Mouse (Mus musculus) embryo, embryonic 10 days (tissue): ENCODE data around the gene Zfp536.
"Not testable (repeated sequence)": the region's sequence is repeated elsewhere in the genome, so short reads cannot be mapped to it uniquely, and the experiment has no call there.

Source experiments
- DNase-seq: peaks from one replicate; pipeline ENCODE4 v3.0.0-alpha.2; 2015; ENCODE audit warnings: low spot score

The Zfp536 gene

DNA sequence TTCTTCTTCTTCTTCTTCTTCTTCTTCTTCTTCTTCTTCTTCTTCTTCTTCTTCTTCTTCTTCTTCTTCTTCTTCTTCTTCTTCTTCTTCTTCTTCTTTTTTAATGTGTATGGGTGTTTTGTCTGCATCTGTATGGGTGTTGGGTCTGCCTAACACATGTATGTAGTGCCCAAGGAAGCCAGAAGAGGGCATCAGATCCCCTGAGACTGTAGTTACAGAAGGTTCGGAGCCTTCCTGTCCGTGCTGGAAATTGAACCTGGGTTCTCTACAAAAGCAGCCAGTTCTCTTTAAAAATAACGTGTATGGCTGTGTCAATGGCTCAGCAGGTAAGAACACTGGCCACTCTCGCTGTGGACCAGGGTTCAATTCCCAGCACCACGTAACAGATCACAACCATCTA, 167.0 kb downstream of the Zfp536 start:
- DNase-seq: no peak

- DNase-seq: not testable (repeated sequence)
Observed at GRCm38 (mm10) chr7:37603525-37603909, 169.9 kb downstream of the Zfp536 start.

DNA sequence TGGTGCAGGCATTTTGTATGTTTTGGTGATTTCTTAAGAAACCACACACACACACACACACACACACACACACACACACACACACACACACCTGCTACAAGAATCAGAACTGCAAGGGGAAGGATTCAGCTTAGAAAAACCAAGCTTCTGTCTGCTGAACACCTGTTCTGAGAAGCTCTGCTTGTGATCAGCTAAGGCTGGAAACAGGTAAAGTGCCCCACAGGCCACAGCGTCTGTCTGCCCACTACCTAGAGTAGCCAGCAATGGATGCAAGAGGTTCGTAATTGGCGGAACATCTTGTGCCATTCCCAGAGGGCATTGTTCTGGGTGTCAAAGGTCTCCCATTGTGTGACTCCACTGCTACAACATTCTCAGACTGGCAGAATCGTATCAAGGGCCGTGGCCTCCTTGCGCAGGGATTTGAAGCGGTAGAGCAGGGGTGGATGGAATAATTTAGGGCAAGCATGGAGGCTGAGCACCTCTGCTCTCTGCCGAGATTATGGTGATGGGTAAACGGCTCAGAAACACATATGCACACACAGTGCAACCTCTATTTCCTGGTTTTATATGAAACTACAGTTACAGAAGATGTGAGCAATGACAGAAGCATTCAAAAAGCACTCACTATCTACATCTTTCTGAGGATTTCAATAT, 170.4 kb downstream of the Zfp536 start:
- DNase-seq: peak; percentile 69

DNA sequence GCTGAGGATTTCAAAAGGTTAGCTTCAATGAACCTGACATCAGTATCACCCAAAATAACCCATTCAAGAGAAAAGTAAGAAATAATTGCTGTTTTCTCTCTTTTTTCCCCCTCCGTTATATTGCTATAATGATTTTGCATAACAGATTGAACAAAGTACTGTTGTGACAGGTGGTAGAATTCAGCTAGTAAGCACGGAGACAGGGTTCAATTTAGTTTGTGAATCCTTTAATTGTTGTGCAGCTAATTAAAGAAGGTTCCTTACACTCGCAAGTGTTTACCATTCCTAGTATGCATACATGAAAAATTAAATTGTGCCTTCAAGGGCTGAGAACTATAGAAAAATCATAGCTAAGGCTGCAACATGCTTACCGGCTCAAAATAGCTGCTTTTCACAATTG, 173.1 kb downstream of the Zfp536 start:
- no peak for DNase-seq

- no peak for DNase-seq
Observed at GRCm38 (mm10) chr7:37594211-37595030, 179.0 kb downstream of the Zfp536 start.

- DNase-seq: no peak
Observed at GRCm38 (mm10) chr7:37593566-37593965, 179.9 kb downstream of the Zfp536 start.

DNA sequence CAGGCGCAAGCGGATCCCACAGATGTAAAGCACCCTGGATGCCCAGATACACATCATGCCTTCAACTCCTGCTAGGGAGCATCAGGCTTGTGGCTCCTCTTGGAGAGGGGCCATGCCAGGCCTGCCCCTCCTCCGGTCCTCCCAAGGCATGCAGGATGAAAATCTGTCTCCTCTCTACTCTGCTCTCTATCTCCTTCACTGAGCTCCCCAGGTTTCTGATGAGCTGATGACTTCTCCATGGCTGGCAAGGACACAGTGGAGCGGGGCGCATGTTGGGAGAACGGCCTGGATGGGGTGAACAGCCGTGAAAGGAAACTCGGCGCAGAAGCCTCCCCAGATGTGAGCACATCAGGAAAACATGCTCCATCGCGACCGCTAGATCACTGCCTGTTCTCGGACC, 186.7 kb downstream of the Zfp536 start:
- DNase-seq: no peak

DNA sequence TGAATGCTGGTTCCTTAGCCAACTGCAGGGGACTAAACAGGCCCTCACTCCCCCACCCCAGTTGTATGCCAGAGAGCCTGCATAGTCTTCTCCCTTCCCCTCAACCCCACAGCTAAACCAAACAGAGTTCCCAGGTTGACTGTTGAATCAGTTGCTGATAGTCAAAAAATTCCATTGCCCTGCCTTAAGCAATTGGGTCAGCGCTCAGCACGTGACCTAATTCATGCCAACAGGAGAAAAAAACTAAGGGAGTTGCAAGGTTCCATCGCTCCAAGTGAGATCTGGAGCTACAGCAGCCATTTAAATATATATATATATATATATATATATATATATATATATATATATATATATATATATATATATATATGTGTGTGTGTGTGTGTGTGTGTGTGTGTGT, 192.2 kb downstream of the Zfp536 start:
- no peak for DNase-seq

DNA sequence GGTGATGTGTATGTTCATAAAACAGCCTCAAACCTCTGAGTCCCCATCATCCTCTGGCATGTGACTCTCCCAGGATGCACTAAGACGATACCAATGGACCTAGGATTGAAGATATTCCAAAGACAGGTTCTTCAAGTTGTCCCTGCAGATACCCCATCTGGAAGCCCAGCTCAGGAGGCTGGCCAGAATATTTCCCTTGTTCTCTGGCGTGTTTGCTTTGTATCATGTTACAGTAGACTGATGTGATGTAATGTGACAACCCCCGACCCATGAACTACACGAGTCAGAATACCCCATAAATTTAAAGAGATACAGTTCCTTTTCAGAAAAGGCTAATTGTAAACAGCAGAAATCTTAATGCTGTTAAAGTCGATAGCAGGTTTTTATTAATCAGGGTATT, 192.9 kb downstream of the Zfp536 start:
- DNase-seq: peak; percentile 60

- no peak for DNase-seq
Observed at GRCm38 (mm10) chr7:37572021-37572420, 201.4 kb downstream of the Zfp536 start.

DNA sequence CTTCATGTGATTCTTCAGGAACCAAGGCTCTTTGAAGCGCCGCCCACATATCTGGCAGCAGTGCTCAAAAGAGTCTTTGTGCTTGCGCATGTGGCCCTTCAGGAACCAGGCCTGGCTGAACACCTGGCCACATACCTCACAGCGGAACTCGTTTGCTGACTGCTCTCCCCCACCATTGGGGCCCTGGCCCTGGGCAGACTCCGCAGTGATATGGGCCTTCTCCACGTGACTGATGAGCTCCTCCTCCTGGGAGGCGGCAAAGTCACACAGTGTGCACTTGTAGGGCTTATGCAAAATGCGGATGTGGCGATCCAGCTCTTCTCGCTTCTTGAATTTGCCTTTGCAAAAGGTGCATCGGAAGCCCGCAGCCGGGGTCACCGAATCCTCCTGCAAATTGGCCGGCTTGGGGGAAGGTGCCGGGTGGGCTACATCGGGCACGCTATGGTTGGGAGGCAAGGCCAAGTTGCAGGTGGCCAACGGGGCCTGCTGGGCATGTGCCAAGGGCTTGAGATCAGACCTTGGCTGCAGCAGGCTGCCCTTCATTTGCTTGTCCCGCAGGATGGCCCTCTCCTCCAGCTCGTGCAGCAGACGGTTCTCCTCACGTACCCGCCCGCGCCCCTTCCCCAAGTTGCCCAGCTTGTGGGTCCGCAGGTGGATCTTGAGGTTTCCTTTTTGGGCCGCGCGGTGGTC, 204.5 kb downstream of the Zfp536 start:
- no peak for DNase-seq

DNA sequence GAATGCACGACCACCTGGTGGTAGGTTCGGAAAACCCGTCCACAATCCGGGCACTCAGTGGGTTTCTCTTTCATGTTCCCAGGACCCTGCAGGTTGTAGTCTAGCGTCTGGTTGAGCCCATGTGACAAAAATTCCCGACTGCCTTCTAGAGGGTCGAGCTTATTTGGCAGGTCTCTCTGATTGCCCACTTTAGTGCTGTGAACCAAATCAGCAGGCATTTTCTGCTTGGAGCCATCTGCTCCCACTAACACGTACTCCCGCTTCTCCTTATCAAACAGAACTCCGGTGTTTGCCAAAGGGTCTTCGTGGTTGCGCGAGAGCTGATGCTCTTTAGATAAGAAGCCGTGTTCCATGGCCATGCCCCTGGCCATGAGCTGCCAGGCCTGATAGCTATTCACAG, 205.4 kb downstream of the Zfp536 start:
- DNase-seq: no peak

GRCm38 (mm10) chr7:37566019-37566418, 207.4 kb downstream of the Zfp536 start:
- DNase-seq: peak; percentile 80

GRCm38 (mm10) chr7:37565371-37565770, 208.1 kb downstream of the Zfp536 start:
- DNase-seq: no peak

- DNase-seq: peak; percentile 70
Observed at GRCm38 (mm10) chr7:37564644-37565043, 208.8 kb downstream of the Zfp536 start.

- peak; percentile 52 for DNase-seq
Observed at GRCm38 (mm10) chr7:37563831-37564400, 209.5 kb downstream of the Zfp536 start.

GRCm38 (mm10) chr7:37563171-37563574, 210.3 kb downstream of the Zfp536 start:
- peak; percentile 78 for DNase-seq

- DNase-seq: no peak
Observed at GRCm38 (mm10) chr7:37562505-37562904, 210.9 kb downstream of the Zfp536 start.

GRCm38 (mm10) chr7:37560581-37560980, 212.9 kb downstream of the Zfp536 start:
- DNase-seq: no peak

DNA sequence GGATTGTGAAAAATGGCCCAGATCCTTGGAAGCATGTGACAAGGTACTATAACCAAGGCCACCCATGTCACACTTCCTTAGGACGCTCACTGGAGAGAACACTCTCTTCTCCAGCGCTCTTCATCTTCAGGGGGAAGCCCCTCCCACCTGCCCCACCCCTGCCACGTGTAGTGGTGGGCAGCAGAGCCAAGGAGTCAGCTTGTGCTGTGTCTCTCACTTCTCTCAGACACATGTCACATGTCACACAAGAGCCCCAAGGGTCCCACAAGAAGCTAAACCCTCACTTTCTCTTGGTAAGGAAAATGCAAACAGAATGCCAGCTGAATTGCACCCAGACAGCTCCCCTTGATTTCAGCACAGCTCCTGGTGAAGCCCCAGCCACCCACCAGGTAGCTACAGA, 213.6 kb downstream of the Zfp536 start:
- DNase-seq: no peak

GRCm38 (mm10) chr7:37559341-37559740, 214.1 kb downstream of the Zfp536 start:
- DNase-seq: no peak

- DNase-seq: no peak
Observed at GRCm38 (mm10) chr7:37556811-37557210, 216.6 kb downstream of the Zfp536 start.

DNA sequence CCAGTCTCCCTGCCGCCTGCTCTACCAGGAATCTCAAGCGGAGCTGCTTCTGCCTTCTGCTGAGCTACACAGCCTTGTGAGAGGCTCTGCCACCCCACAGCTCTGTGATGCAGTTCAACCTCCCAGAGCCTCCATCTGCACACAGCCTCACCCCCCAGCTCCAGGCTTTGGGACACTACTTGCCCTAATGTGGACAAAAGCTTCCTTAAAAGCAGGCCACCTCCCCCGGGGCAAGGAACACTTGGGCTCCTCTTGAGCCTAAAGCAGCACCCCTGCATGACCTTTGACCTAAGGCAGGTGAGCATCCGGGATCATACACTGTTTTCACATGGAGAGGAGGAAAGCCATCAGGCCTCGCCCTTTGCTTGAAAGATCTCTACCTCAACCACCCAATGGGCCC, 219.0 kb downstream of the Zfp536 start:
- no peak for DNase-seq
